Mouse (Mus musculus): ENCODE data around the gene A030005L19Rik. TPM values are rescaled to one million over a fixed set of nuclear protein-coding genes. Genes with fewer than 3 reads are reported as not detected.

Gene A030005L19Rik
- total RNA-seq, 2 experiments from 2014 or later: 0.39 to 0.68 TPM

Other genes with a start within 250 kb of the A030005L19Rik start
- 100 to 1,000 TPM; 162 to 165 TPM for gene Mff, start 188.4 kb upstream of the A030005L19Rik start, total RNA-seq (2021)
- not detected for gene Tm4sf20, start 144.9 kb upstream of the A030005L19Rik start, total RNA-seq (2021)
- gene Gm47791, start 142.1 kb upstream of the A030005L19Rik start, total RNA-seq (2021): not detected
- gene Agfg1, start 73.8 kb upstream of the A030005L19Rik start, total RNA-seq (2021): 10 to 100 TPM; 47.0 to 48.7 TPM
- not detected for gene A030014E15Rik, start 11.6 kb downstream of the A030005L19Rik start, total RNA-seq (2021)
- gene Gm6217, start 18.1 kb downstream of the A030005L19Rik start, total RNA-seq (2021): not detected
- not detected for gene A030003K21Rik, start 30.1 kb downstream of the A030005L19Rik start, total RNA-seq (2021)
- not detected for gene Gm7544, start 42.7 kb downstream of the A030005L19Rik start, total RNA-seq (2021)
- gene Gm47955, start 47.0 kb downstream of the A030005L19Rik start, total RNA-seq (2021): not detected
- not detected for gene Gm47959, start 87.2 kb downstream of the A030005L19Rik start, total RNA-seq (2021)
- gene Slc19a3, start 125.1 kb downstream of the A030005L19Rik start, total RNA-seq (2021): under 1 TPM; 0.48 to 0.73 TPM
- not detected for gene Krtap28-10, start 129.2 kb downstream of the A030005L19Rik start, total RNA-seq (2021)
- gene Gm47969, start 131.6 kb downstream of the A030005L19Rik start, total RNA-seq (2021): not detected
- not detected for gene A030005K14Rik, start 146.1 kb downstream of the A030005L19Rik start, total RNA-seq (2021)
- not detected for gene Krtap28-13, start 147.6 kb downstream of the A030005L19Rik start, total RNA-seq (2021)
- gene Ccl20, start 203.4 kb downstream of the A030005L19Rik start, total RNA-seq (2021): not detected
- under 1 TPM in 1 of 2 experiments, not detected in 1; 0.31 TPM for gene Daw1, start 246.4 kb downstream of the A030005L19Rik start, total RNA-seq (2021)